ENCODE assay signal across 8 mouse cellular contexts in genomic region chr5:113929950-113930647, GRCm38 (mm10). TPM values are rescaled to one million over a fixed set of nuclear protein-coding genes. Genes with fewer than 3 reads are reported as not detected.
DNase-seq lines count a peak whose midpoint lies in the region; ATAC-seq and TF ChIP-seq lines count a peak whose summit lies in the region.

No protein-coding gene starts in this region.

- 0 out of 2 replicates have a peak overlapping the region, but pooled peaks have one; percentile 1 for H3K4me2 ChIP-seq in kidney, postnatal 0 days (ENCODE audit: low read length)
- H3K4me2 ChIP-seq in myocyte (ENCODE audit: low read depth), result peak overlapping the region; percentile 74

- peaks cover 2% of the 10 kb centered on the region; the same call in 1 of the 2 replicates for H3K36me3 ChIP-seq in heart, adult 2 months (ENCODE audit: control insufficient read depth, insufficient read depth, low read length)
- H3K36me3 ChIP-seq in kidney, postnatal 0 days (ENCODE audit: insufficient read depth, low read length), result no peaks in the 10 kb centered on the region
- no peaks in the 10 kb centered on the region for H3K36me3 ChIP-seq in myocyte (ENCODE audit: control insufficient read depth, insufficient read depth)

- no peak for TF ChIP-seq POLR2A in lung, adult 2 months (IDR thresholded peaks at IDR 0.05; ENCODE audit: borderline replicate concordance, extremely low read depth, low read depth, low read length)
- 0 out of 2 replicates have a peak, but pooled peaks have one; percentile 18 for TF ChIP-seq POLR2A in heart, adult 2 months (IDR thresholded peaks at IDR 0.05; ENCODE audit: insufficient read depth, low read depth, low read length)
- no peak for TF ChIP-seq POLR2A in myocyte (IDR thresholded peaks at IDR 0.05; ENCODE audit: insufficient read length, low read depth)

- H3K4me3 ChIP-seq in lung, adult 2 months (replicated peaks; ENCODE audit: extremely low read depth, low read depth, low read length), result no peak overlapping the region
- H3K4me3 ChIP-seq in heart, adult 2 months, result no peak overlapping the region; the same call in 1 of the 2 replicates
- no peak overlapping the region for H3K4me3 ChIP-seq in kidney, postnatal 0 days (replicated peaks; ENCODE audit: low read depth, low read length)
- peak overlapping the region; percentile 10 for H3K4me3 ChIP-seq in myocyte

- H3K9me3 ChIP-seq in kidney, postnatal 0 days (replicated peaks; ENCODE audit: low read length), result no peaks in the 10 kb centered on the region; the same call in 1 of the 2 replicates

- H3K4me1 ChIP-seq in lung, adult 2 months (ENCODE audit: control insufficient read depth, insufficient read depth, low read length), result peaks cover 9% of the 10 kb centered on the region
- H3K4me1 ChIP-seq in heart, adult 2 months (ENCODE audit: control insufficient read depth, insufficient read depth, low read length), result peaks cover 12% of the 10 kb centered on the region
- no peaks in the 10 kb centered on the region for H3K4me1 ChIP-seq in kidney, postnatal 0 days (replicated peaks; ENCODE audit: insufficient read depth, low read length)

- no peak overlapping the region for H3ac ChIP-seq in myocyte (ENCODE audit: control insufficient read depth, insufficient read length)

- intact Hi-C loops in heart, adult 2 months (cut with DNase I), result loop anchor here (1.0 to 2.0 kb wide), 3 partner anchors 19 to 76 kb away; no protein-coding TSS in a partner anchor

- ATAC-seq in kidney, postnatal 0 days (replicated peaks; ENCODE audit: low FRiP score, low read depth), result no peak

- TF ChIP-seq EP300 in heart, adult 2 months (IDR thresholded peaks at IDR 0.05; ENCODE audit: insufficient read depth, low read depth, low read length), result 0 out of 2 replicates have a peak, but pooled peaks have one; percentile 7

- H3K79me2 ChIP-seq in heart, adult 2 months (replicated peaks; ENCODE audit: control insufficient read depth, insufficient read depth, low read length), result no peaks in the 10 kb centered on the region
- no peaks in the 10 kb centered on the region for H3K79me2 ChIP-seq in myocyte (ENCODE audit: control insufficient read depth, insufficient read depth)

- TF ChIP-seq CTCF in lung, adult 2 months (IDR thresholded peaks at IDR 0.05; ENCODE audit: insufficient read depth, low read length), result no peak
- no peak for TF ChIP-seq CTCF in heart, adult 2 months (IDR thresholded peaks at IDR 0.05)
- no peak for TF ChIP-seq CTCF in kidney, postnatal 0 days (IDR thresholded peaks at IDR 0.05; ENCODE audit: low read depth)

- 28% methylated on average over 10 of the region's 10 CpGs for WGBS in lung, adult 2 months
- WGBS in heart, adult 2 months, result 21% methylated on average over 10 of the region's 10 CpGs
- WGBS in kidney, postnatal 0 days, result 27% methylated on average over 10 of the region's 10 CpGs

- peak overlapping the region; percentile 22 for H3K9ac ChIP-seq in heart, adult 2 months (ENCODE audit: low read depth, low read length)
- H3K9ac ChIP-seq in kidney, postnatal 0 days (ENCODE audit: low read depth, low read length), result no peak overlapping the region

- DNase-seq in lung, adult 18-20 months, result peak; percentile 41 to 55
- DNase-seq in lung, adult 2 months, result no peak
- DNase-seq in heart, adult 2 months, result peak; percentile 69 to 73
- DNase-seq in kidney, postnatal 0 days (ENCODE audit: low spot score), result peak; percentile 57
- DNase-seq in cerebellum, adult 11 months, result no peak
- DNase-seq in right cerebral cortex, postnatal 25 days, result no peak
- no peak for DNase-seq in thymus, postnatal 25 days

- peak overlapping the region; percentile 75 for H3K27ac ChIP-seq in heart, adult 2 months
- H3K27ac ChIP-seq in kidney, postnatal 0 days, result no peak overlapping the region

- H3K27me3 ChIP-seq in heart, adult 2 months (ENCODE audit: control insufficient read depth, insufficient read depth, low read length), result no peaks in the 10 kb centered on the region
- no peaks in the 10 kb centered on the region for H3K27me3 ChIP-seq in kidney, postnatal 0 days (ENCODE audit: insufficient read depth, low read length)
- H3K27me3 ChIP-seq in myocyte (ENCODE audit: control insufficient read depth, insufficient read depth, insufficient read length), result no peaks in the 10 kb centered on the region

TF ChIP-seq in myocyte, 11 proteins besides CTCF, POLR2A, EP300 and RAD21:
- TF ChIP-seq TCF3 (IDR thresholded peaks at IDR 0.05; ENCODE audit: insufficient read length, low read depth), result no peak
- no peak for TF ChIP-seq POLR2AphosphoS2 (IDR thresholded peaks at IDR 0.05; ENCODE audit: insufficient read length, low read depth)
- TF ChIP-seq CEBPB (IDR thresholded peaks at IDR 0.05; ENCODE audit: insufficient read depth, poor library complexity, severe bottlenecking), result no peak
- no peak for TF ChIP-seq MYOG (IDR thresholded peaks at IDR 0.05; ENCODE audit: control insufficient read depth in 1 of 3, insufficient read depth in 1 of 3, insufficient read length in 2 of 3, low read depth in 2 of 3)
- TF ChIP-seq MAX (IDR thresholded peaks at IDR 0.05; ENCODE audit: low read depth), result no peak
- no peak for TF ChIP-seq MYOD1 (IDR thresholded peaks at IDR 0.05; ENCODE audit: control insufficient read depth in 1 of 3, insufficient read length in 2 of 3, low read depth in 2 of 3)
- TF ChIP-seq E2F4 (IDR thresholded peaks at IDR 0.05; ENCODE audit: insufficient read depth), result no peak
- no peak for TF ChIP-seq REST (IDR thresholded peaks at IDR 0.05; ENCODE audit: insufficient read depth, insufficient read length)
- no peak for TF ChIP-seq TCF12 (IDR thresholded peaks at IDR 0.05; ENCODE audit: insufficient read depth, poor library complexity, severe bottlenecking)
- TF ChIP-seq SRF (IDR thresholded peaks at IDR 0.05; ENCODE audit: control insufficient read depth, insufficient read length, low read depth), result no peak
- no peak for TF ChIP-seq USF1 (IDR thresholded peaks at IDR 0.05; ENCODE audit: low read depth)

RNA-seq across cellular contexts. Expression of gene Coro1c, which starts 21.5 kb away (rescaled TPM):
- 86.7 and 104 TPM in 2 replicates for polyA plus RNA-seq in lung, adult 2 months (2012; rRNA removed)
- total RNA-seq in heart, adult 2 months (2021), result 10 to 100 TPM; 24.6 to 30.1 TPM
- polyA plus RNA-seq in heart, adult 2 months (2012; rRNA removed), result 24.1 and 27.9 TPM in 2 replicates
- polyA plus RNA-seq in kidney, postnatal 0 days (2015; fragmentation: Nextera tagmentation; extraction: Ambion mirVana), result 69.5 and 86.7 TPM in 2 replicates
- 58.9 TPM for polyA plus RNA-seq in myocyte (2012; fragmentation: generic; extraction: Trizol)

Comparison
In these comparisons a context has a peak if more than half of its experiments do, and no peak if none do; other contexts are left out.
1. DNase-seq: peak in lung, adult 18-20 months (2 of 2), heart, adult 2 months (2 of 2) and kidney, postnatal 0 days (single experiment); none in lung, adult 2 months (single experiment), cerebellum, adult 11 months (single experiment), right cerebral cortex, postnatal 25 days (single experiment) and thymus, postnatal 25 days (single experiment).